Mouse (Mus musculus) thymus, adult 2 months (tissue): Measurements from ENCODE around the gene Prpf6. TPM values are rescaled to one million over a fixed set of nuclear protein-coding genes. Genes with fewer than 3 reads are reported as not detected.

Experiments used
- DNase-seq: peaks from one replicate; pipeline ENCODE4 v3.0.0; 2021
- H3K27ac ChIP-seq: fragments of 200-500 bp; 2 replicates; pipeline ENCODE4 v1.5.1; 2012; ENCODE audit warnings: low read length, control low read depth; ENCODE audit not compliant: control insufficient read depth, insufficient read depth
- H3K27me3 ChIP-seq: fragments of 200-500 bp; 2 replicates; pipeline ENCODE4 v1.6.1; 2012; ENCODE audit warnings: mild to moderate bottlenecking, low read length, moderate library complexity, mixed read lengths; ENCODE audit not compliant: control insufficient read depth, insufficient read depth
- H3K36me3 ChIP-seq: fragments of 200-500 bp; 2 replicates; pipeline ENCODE4 v1.6.1; 2012; ENCODE audit warnings: mild to moderate bottlenecking, low read length, moderate library complexity; ENCODE audit not compliant: control insufficient read depth, insufficient read depth
- H3K4me1 ChIP-seq: fragments of 200-500 bp; replicated peaks from 2 replicates; pipeline ENCODE4 v1.6.1; 2012; ENCODE audit warnings: low read length; ENCODE audit not compliant: control insufficient read depth, insufficient read depth
- H3K4me3 ChIP-seq: fragments of 200-500 bp; 2 replicates; pipeline ENCODE4 v1.5.1; 2012; ENCODE audit warnings: mild to moderate bottlenecking, low read length, control low read depth, moderate library complexity; ENCODE audit not compliant: control insufficient read depth, insufficient read depth
- CTCF ChIP-seq: fragments of 200-500 bp; IDR thresholded peaks from 2 replicates; pipeline ENCODE4 v1.5.1; 2012; ENCODE audit warnings: mild to moderate bottlenecking, control low read depth, low read length, moderate library complexity, borderline replicate concordance; ENCODE audit not compliant: control insufficient read depth, poor library complexity, insufficient read depth; ENCODE audit errors: extremely low read depth
- POLR2A ChIP-seq: fragments of 200-500 bp; IDR thresholded peaks from 2 replicates; pipeline ENCODE4 v1.6.1; 2012; ENCODE audit warnings: mild to moderate bottlenecking, low read length, control low read depth, moderate library complexity; ENCODE audit not compliant: control insufficient read depth, poor library complexity, insufficient read depth; ENCODE audit errors: extremely low read depth
- WGBS: fragments of 180-500 bp; shearing (Covaris S2); methylation state at CpG from one replicate; pipeline ENCODE4 v1.1.7; 2018; 5-methylcytosine and 5-hydroxymethylcytosine counted together
- polyA plus RNA-seq: library from polyadenylated mRNA; depleted of rRNA; stranded (reverse); fragments of >200 nt; gene quantifications from 2 replicates; pipeline ENCODE4 v1.2.3, GENCODE M21; 2012

The Prpf6 gene
- polyA plus RNA-seq, 1 experiment: 22.2 TPM

DNA sequence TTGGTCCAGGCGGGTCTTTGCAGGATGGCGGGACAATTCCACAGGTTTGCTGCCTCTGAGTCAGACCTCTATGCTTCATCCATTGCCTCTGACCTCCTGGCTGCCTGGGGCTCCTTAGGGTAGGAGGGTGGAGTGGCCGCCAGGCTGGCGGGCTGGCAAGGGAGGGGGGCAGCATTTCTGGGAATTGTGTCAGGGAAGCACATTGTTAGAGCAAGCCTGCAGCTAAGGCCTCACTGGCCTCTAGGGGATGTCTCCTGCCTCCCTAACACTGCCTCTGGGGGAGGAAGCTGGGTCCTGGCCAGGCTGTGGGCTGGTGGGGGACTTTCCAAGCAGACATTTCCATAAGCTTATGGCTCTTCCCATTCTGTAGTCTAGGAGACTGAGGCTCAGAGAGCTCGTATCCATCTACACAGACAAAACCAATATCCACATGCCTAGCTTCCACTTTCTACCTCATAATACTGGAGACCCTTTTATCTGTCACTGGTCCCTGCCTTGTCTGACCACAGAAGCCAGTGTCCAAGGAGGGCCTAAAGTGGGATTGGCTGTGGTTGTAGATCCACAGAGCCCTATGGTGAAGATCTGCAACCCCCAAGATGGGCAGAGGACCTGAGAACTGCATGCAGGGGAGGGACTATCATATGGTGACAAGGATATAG lies 85.6 kb downstream of the Prpf6 start:
- H3K4me1 ChIP-seq: peaks cover 13% of the 10 kb centered on the region
- no peak for DNase-seq
- H3K27ac ChIP-seq: no peak overlapping the region
- 93% methylated on average over 5 of the region's 5 CpGs for WGBS
- TF ChIP-seq POLR2A: no peak
- TF ChIP-seq CTCF: no peak
- H3K36me3 ChIP-seq: no peaks in the 10 kb centered on the region
- H3K27me3 ChIP-seq: peaks cover 5% of the 10 kb centered on the region; the same call in 1 of the 2 replicates
- no peak overlapping the region for H3K4me3 ChIP-seq

DNA sequence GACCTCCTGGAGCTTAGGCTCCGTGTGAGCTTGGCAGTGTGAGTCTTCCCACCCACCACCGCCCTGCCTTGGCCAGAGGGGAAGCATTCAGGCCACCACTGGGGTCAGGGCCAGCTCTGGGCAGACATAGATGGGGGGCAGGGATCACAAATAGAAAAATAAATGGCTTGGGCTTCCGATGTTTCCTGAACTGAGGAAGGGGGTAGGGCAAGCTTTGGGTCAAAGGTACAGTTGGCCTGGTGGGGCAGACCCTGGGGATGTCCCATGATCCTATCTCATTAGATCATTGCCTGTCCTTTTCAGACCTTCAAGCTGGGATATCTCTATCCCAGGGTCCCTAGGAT lies 86.1 kb downstream of the Prpf6 start:
- peaks cover 13% of the 10 kb centered on the region for H3K4me1 ChIP-seq
- H3K36me3 ChIP-seq: no peaks in the 10 kb centered on the region
- no peak overlapping the region for H3K4me3 ChIP-seq
- TF ChIP-seq CTCF (no peak), POLR2A (no peak)
- no peak for DNase-seq
- peaks cover under 1% of the 10 kb centered on the region; the same call in 1 of the 2 replicates for H3K27me3 ChIP-seq
- no peak overlapping the region for H3K27ac ChIP-seq
- 71% methylated on average over 3 of the region's 3 CpGs for WGBS

GRCm38 (mm10) chr2:181678780-181679179 lies 87.1 kb downstream of the Prpf6 start:
- H3K27ac ChIP-seq: no peak overlapping the region

DNA sequence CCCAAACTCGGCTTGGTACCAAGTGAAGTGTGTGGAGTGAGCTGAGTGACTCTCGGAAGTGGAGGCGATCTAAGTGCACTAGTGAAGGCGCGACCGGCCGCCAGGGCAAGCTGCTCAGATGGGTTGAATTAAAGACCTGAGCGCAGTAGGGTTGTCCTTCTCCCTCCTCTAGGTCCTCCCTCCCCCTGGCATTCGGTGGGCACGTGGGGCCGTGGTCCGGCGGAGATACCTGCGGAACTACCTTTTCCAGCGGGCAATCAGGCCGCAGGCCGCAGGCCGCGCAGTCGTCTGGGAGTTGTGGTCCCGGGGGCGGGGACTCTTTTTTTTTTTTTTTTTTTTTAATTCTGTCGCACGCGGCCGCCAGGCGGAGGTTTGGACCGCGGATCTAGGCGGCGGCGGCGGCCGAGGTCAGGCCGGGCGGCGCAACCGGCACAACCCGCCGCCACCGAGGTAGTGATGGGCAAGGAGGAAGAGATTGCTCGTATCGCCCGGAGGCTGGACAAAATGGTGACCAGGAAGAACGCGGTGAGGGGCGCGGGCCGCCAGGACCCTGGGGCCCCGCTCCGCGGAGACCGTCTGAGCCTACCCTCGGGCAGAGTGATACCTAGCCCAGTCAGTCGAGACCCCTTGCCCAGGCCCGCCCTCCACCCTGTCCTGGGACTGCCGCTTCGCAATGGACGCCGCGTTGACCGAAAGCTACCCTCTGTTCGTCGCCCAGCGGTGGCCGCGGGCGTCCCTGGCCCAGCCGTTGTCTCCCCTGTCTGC lies 88.5 kb downstream of the Prpf6 start, which contains the start of gene Tcea2:
Tcea2 (plus strand) TSS at position 360 of the 765 bp plus-strand sequence.
- DNase-seq: peak; percentile 66
- H3K4me1 ChIP-seq: peaks cover 13% of the 10 kb centered on the region
- under 1% methylated on average over 69 of the region's 69 CpGs for WGBS
- TF ChIP-seq CTCF (peak; percentile 49; the same call in 1 of the 2 replicates), POLR2A (peak; percentile 30; the same call in 1 of the 2 replicates)
- H3K36me3 ChIP-seq: no peaks in the 10 kb centered on the region
- H3K27me3 ChIP-seq: no peaks in the 10 kb centered on the region
- H3K4me3 ChIP-seq: peak within 1 kb of the TSS; percentile 63
- H3K27ac ChIP-seq: no peak within 1 kb of the TSS

More at GRCm38 (mm10) chr2:181678780-181679179, 87.1 kb downstream of the Prpf6 start:
- 60% methylated on average over 1 of the region's 1 CpGs for WGBS
- Histone ChIP-seq H3K36me3 (no peaks in the 10 kb centered on the region), H3K4me1 (peaks cover 13% of the 10 kb centered on the region), H3K27me3 (no peaks in the 10 kb centered on the region), H3K4me3 (no peak overlapping the region)
- TF ChIP-seq CTCF (peak; percentile 77; the same call in 1 of the 2 replicates), POLR2A (no peak)
- peak; percentile 76 for DNase-seq

GRCm38 (mm10) chr2:181680716-181681117 lies 89.0 kb downstream of the Prpf6 start:
- Histone ChIP-seq H3K27ac (no peak overlapping the region), H3K36me3 (no peaks in the 10 kb centered on the region), H3K4me1 (peaks cover 13% of the 10 kb centered on the region), H3K4me3 (peak overlapping the region; percentile 63), H3K27me3 (no peaks in the 10 kb centered on the region)
- 19% methylated on average over 7 of the region's 7 CpGs for WGBS
- TF ChIP-seq CTCF (no peak), POLR2A (no peak)
- DNase-seq: no peak

GRCm38 (mm10) chr2:181681978-181682377 lies 90.3 kb downstream of the Prpf6 start:
- no peaks in the 10 kb centered on the region for H3K27me3 ChIP-seq
- no peak for DNase-seq
- H3K36me3 ChIP-seq: no peaks in the 10 kb centered on the region
- H3K4me3 ChIP-seq: no peak overlapping the region
- TF ChIP-seq CTCF: no peak
- no peak for TF ChIP-seq POLR2A
- H3K4me1 ChIP-seq: peaks cover 13% of the 10 kb centered on the region
- H3K27ac ChIP-seq: no peak overlapping the region
- WGBS: 97% methylated on average over 1 of the region's 1 CpGs

DNA sequence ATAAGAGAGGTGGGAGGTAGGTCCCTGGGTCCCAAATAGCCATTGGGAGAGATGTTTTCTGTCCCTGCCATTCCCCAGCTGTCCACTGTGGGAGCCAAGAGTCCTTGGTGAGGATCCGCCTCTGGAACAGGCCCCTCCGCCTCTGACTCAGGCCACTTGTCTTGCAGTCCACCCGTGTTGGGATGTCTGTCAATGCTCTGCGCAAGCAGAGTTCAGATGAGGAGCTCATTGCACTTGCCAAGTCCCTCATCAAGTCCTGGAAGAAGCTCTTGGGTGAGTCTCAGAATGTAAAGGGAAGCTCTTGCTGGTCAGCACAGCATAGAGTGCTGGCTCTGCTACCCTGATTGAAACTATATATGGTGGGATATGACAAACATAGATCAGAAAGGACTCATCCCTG lies 91.7 kb downstream of the Prpf6 start:
- H3K36me3 ChIP-seq: no peaks in the 10 kb centered on the region
- TF ChIP-seq CTCF (no peak), POLR2A (no peak)
- 97% methylated on average over 4 of the region's 4 CpGs for WGBS
- peaks cover 13% of the 10 kb centered on the region for H3K4me1 ChIP-seq
- no peaks in the 10 kb centered on the region for H3K27me3 ChIP-seq
- DNase-seq: no peak
- H3K27ac ChIP-seq: no peak overlapping the region
- H3K4me3 ChIP-seq: no peak overlapping the region
